Mouse (Mus musculus) MEL (cell line): ENCODE measurements around the gene Rnf157. TPM values are rescaled to one million over a fixed set of nuclear protein-coding genes. Genes with fewer than 3 reads are reported as not detected.
A peak's percentile ranks its signal among the peaks of the same experiment; 100 is the strongest.

Source experiments
- DNase-seq: peaks from one replicate; pipeline ENCODE4 v3.0.0; 2011; ENCODE audit warnings: low read depth, low spot score
- H3K27ac ChIP-seq: 2 replicates; pipeline ENCODE4 v1.5.1; 2012; ENCODE audit warnings: low read depth, mild to moderate bottlenecking, control low read depth, low read length, moderate library complexity; ENCODE audit not compliant: control insufficient read depth
- H3K27me3 ChIP-seq, 2 experiments: fragments of 150-350 bp in 1 of 2; sonication (generic) in 1 of 2; 2 replicates each; pipeline ENCODE4 v1.6.1; 2012; ENCODE audit warnings: low read length in 2 of 2, mild to moderate bottlenecking in 2 of 2, improper control_type of control experiment in 1 of 2, moderate library complexity in 1 of 2; ENCODE audit not compliant: insufficient read depth in 2 of 2, control insufficient read depth in 1 of 2
- H3K36me3 ChIP-seq, 2 experiments: 2 replicates each; pipeline ENCODE4 v1.6.1; 2012 to 2014; ENCODE audit warnings: low read length in 2 of 2, improper control_type of control experiment in 1 of 2, inconsistent platforms in 1 of 2, mild to moderate bottlenecking in 1 of 2; ENCODE audit not compliant: insufficient read depth in 2 of 2, control insufficient read depth in 1 of 2
- H3K4me1 ChIP-seq, 2 experiments: fragments of 150-350 bp in 1 of 2; sonication (generic) in 1 of 2; 2 replicates each; pipeline ENCODE4 v1.6.1; 2012; ENCODE audit warnings: low read length in 2 of 2, improper control_type of control experiment in 1 of 2, mild to moderate bottlenecking in 1 of 2; ENCODE audit not compliant: insufficient read depth in 2 of 2, control insufficient read depth in 1 of 2
- H3K4me3 ChIP-seq, 2 experiments: fragments of 150-350 bp in 1 of 2; sonication (generic) in 1 of 2; 2 replicates each; pipeline ENCODE4 v1.5.1; 2012; ENCODE audit warnings: low read depth in 2 of 2, low read length in 2 of 2, mild to moderate bottlenecking in 2 of 2, moderate library complexity in 2 of 2, control low read depth in 1 of 2, improper control_type of control experiment in 1 of 2; ENCODE audit not compliant: control insufficient read depth in 1 of 2, insufficient read depth in 1 of 2
- H3K79me2 ChIP-seq: 2 replicates; pipeline ENCODE4 v1.6.1; 2012; ENCODE audit warnings: mild to moderate bottlenecking, low read length, moderate library complexity; ENCODE audit not compliant: control insufficient read depth, poor library complexity, insufficient read depth
- H3K9ac ChIP-seq: 2 replicates; pipeline ENCODE4 v1.6.1; 2012; ENCODE audit warnings: low read depth, mild to moderate bottlenecking, control low read depth, low read length, moderate library complexity; ENCODE audit not compliant: control insufficient read depth, poor library complexity, severe bottlenecking
- H3K9me3 ChIP-seq: fragments of 150-350 bp; sonication (generic); replicated peaks from 2 replicates; pipeline ENCODE4 v1.6.1; 2012; ENCODE audit warnings: mild to moderate bottlenecking, low read length, improper control_type of control experiment, moderate library complexity; ENCODE audit not compliant: insufficient read depth
- BHLHE40 ChIP-seq: IDR thresholded peaks from 2 replicates; pipeline ENCODE4 v1.6.1; 2012; ENCODE audit warnings: low read depth, mild to moderate bottlenecking, inconsistent platforms, low read length, improper control_type of control experiment, borderline replicate concordance
- CTCF ChIP-seq, 3 experiments: IDR thresholded peaks in 2 of 3; conservative IDR thresholded peaks in 1 of 3; 2 replicates each; pipeline ENCODE4 v1.5.1; 2011 to 2012; ENCODE audit warnings: low read length in 3 of 3, low read depth in 2 of 3, mild to moderate bottlenecking in 2 of 3, improper control_type of control experiment in 1 of 3, inconsistent platforms in 1 of 3, mixed read lengths in 1 of 3, moderate library complexity in 1 of 3; ENCODE audit not compliant: control insufficient read depth in 1 of 3, insufficient read depth in 1 of 3, poor library complexity in 1 of 3, severe bottlenecking in 1 of 3
- ETS1 ChIP-seq: IDR thresholded peaks from 2 replicates; pipeline ENCODE4 v1.6.1; 2012; ENCODE audit warnings: low read depth, mild to moderate bottlenecking, inconsistent platforms, low read length, improper control_type of control experiment, moderate library complexity
- GABPA ChIP-seq: IDR thresholded peaks from 2 replicates; pipeline ENCODE4 v1.6.1; 2012; ENCODE audit warnings: low read depth, mild to moderate bottlenecking, inconsistent platforms, low read length, improper control_type of control experiment, moderate library complexity
- KAT2A ChIP-seq: conservative IDR thresholded peaks from 2 replicates; pipeline ENCODE4 v1.6.1; 2012; ENCODE audit warnings: low read depth, low read length, improper control_type of control experiment, inconsistent platforms
- MAZ ChIP-seq: IDR thresholded peaks from 2 replicates; pipeline ENCODE4 v1.6.1; 2012; ENCODE audit warnings: low read depth, mild to moderate bottlenecking, inconsistent platforms, low read length, improper control_type of control experiment
- MEF2A ChIP-seq: IDR thresholded peaks from 2 replicates; pipeline ENCODE4 v1.6.1; 2014; ENCODE audit warnings: low read depth, mild to moderate bottlenecking, inconsistent platforms, low read length, improper control_type of control experiment; ENCODE audit not compliant: poor library complexity, insufficient replicate concordance, severe bottlenecking; ENCODE audit errors: extremely low read depth
- MXI1 ChIP-seq: IDR thresholded peaks from 2 replicates; pipeline ENCODE4 v1.6.1; 2011; ENCODE audit warnings: mild to moderate bottlenecking, low read depth, low read length, improper control_type of control experiment
- MYB ChIP-seq: IDR thresholded peaks from 2 replicates; pipeline ENCODE4 v1.6.1; 2011; ENCODE audit warnings: mild to moderate bottlenecking, low read depth, low read length, improper control_type of control experiment
- MYC ChIP-seq: IDR thresholded peaks from 2 replicates; pipeline ENCODE4 v1.6.1; 2011; ENCODE audit warnings: low read depth, mild to moderate bottlenecking, low read length, improper control_type of control experiment, moderate library complexity
- NRF1 ChIP-seq: IDR thresholded peaks from 2 replicates; pipeline ENCODE4 v1.6.1; 2014; ENCODE audit warnings: low read depth, mild to moderate bottlenecking, inconsistent platforms, low read length, improper control_type of control experiment, moderate library complexity; ENCODE audit not compliant: poor library complexity, insufficient read depth, severe bottlenecking
- POLR2AphosphoS2 ChIP-seq: IDR thresholded peaks from 2 replicates; pipeline ENCODE4 v1.6.1; 2011; ENCODE audit warnings: low read length, improper control_type of control experiment
- RAD21 ChIP-seq: IDR thresholded peaks from 2 replicates; pipeline ENCODE4 v1.6.1; 2011; ENCODE audit warnings: mild to moderate bottlenecking, low read depth, low read length, improper control_type of control experiment
- RCOR1 ChIP-seq: IDR thresholded peaks from 2 replicates; pipeline ENCODE4 v1.6.1; 2012; ENCODE audit warnings: low read depth, mild to moderate bottlenecking, inconsistent platforms, low read length, improper control_type of control experiment
- SMC3 ChIP-seq: IDR thresholded peaks from 2 replicates; pipeline ENCODE4 v1.6.1; 2011; ENCODE audit warnings: low read depth, low read length, improper control_type of control experiment
- TBP ChIP-seq: IDR thresholded peaks from 2 replicates; pipeline ENCODE4 v1.8.0; 2011; ENCODE audit warnings: low read depth, low read length, improper control_type of control experiment
- TCF12 ChIP-seq: IDR thresholded peaks from 2 replicates; pipeline ENCODE4 v1.6.1; 2014; ENCODE audit warnings: low read depth, mild to moderate bottlenecking, inconsistent platforms, low read length, improper control_type of control experiment, moderate library complexity
- USF2 ChIP-seq, 2 experiments: IDR thresholded peaks; 2 replicates each; pipeline ENCODE4 v1.6.1; 2011 to 2012; ENCODE audit warnings: improper control_type of control experiment in 2 of 2, low read length in 2 of 2, borderline replicate concordance in 1 of 2, inconsistent platforms in 1 of 2, low read depth in 1 of 2, mild to moderate bottlenecking in 1 of 2; ENCODE audit not compliant: insufficient read depth in 1 of 2
- ZC3H11A ChIP-seq: IDR thresholded peaks from 2 replicates; pipeline ENCODE4 v1.6.1; 2012; ENCODE audit warnings: low read depth, mild to moderate bottlenecking, inconsistent platforms, low read length, improper control_type of control experiment
- ZMIZ1 ChIP-seq: IDR thresholded peaks from 2 replicates; pipeline ENCODE4 v1.6.1; 2012; ENCODE audit warnings: low read depth, mild to moderate bottlenecking, inconsistent platforms, low read length, improper control_type of control experiment, moderate library complexity
- ZNF384 ChIP-seq: IDR thresholded peaks from 2 replicates; pipeline ENCODE4 v1.6.1; 2012; ENCODE audit warnings: low read depth, mild to moderate bottlenecking, inconsistent platforms, low read length, improper control_type of control experiment
- polyA plus RNA-seq, 2 experiments: library from polyadenylated mRNA; stranded (reverse) in 1 of 2; unstranded in 1 of 2; fragments of >175 nt in 1 of 2; fragments of >200 nt in 1 of 2; gene quantifications; 2 replicates each; pipeline versions ENCODE4 v1.2.1 to v1.2.4; 2012; ENCODE audit warnings: low replicate concordance in 2 of 2, low read depth in 1 of 2; ENCODE audit not compliant: insufficient read length in 2 of 2, insufficient read depth in 1 of 2, missing spikeins in 1 of 2
- total RNA-seq: library from RNA; depleted of rRNA; stranded (reverse); fragments of 300-350 nt; gene quantifications from 2 replicates; pipeline ENCODE4 v1.2.3, GENCODE M21; 2012

Rnf157 gene
- total and polyA plus RNA-seq, 3 experiments = 7.5 to 10.9 TPM; not detected in 1

GRCm38 (mm10) chr11:116351294-116351693 is 61.5 kb downstream of the Rnf157 start:
- Histone ChIP-seq H3K4me1 (no peaks in the 10 kb centered on the region), H3K9ac (no peak overlapping the region), H3K4me3 (no peak overlapping the region), H3K27ac (no peak overlapping the region), H3K79me2 (no peaks in the 10 kb centered on the region)
- TF ChIP-seq NRF1 (no peak), CTCF (IDR thresholded peaks at IDR 0.05 in 2 of 3, conservative IDR thresholded peaks at IDR 0.05 in 1 of 3; ENCODE audit: control insufficient read depth in 1 of 3, insufficient read depth in 1 of 3, low read depth in 2 of 3, low read length in 3 of 3, poor library complexity in 1 of 3, severe bottlenecking in 1 of 3) (peak in 2 of 3 experiments; percentile 32 to 41; a peak in 4 of 6 replicates), MXI1 (no peak), ZNF384 (no peak), MEF2A (no peak), MYC (no peak), TCF12 (no peak), USF2 (IDR thresholded peaks at IDR 0.05; ENCODE audit: borderline replicate concordance in 1 of 2, insufficient read depth in 1 of 2, low read depth in 1 of 2, low read length in 2 of 2) (no peak), ZC3H11A (no peak; the same call in 1 of the 2 replicates), RAD21 (peak; percentile 13), POLR2AphosphoS2 (no peak), ETS1 (no peak), SMC3 (peak; percentile 46), GABPA (no peak), MYB (no peak), ZMIZ1 (no peak)
- TF ChIP-seq, all 39 proteins: peak for 3
- no peaks in the 10 kb centered on the region for H3K36me3 ChIP-seq
- no peaks in the 10 kb centered on the region for H3K27me3 ChIP-seq
- DNase-seq = no peak
- H3K9me3 ChIP-seq = no peaks in the 10 kb centered on the region

- Histone ChIP-seq H3K4me1 (no peaks in the 10 kb centered on the region), H3K36me3 (no peaks in the 10 kb centered on the region), H3K79me2 (no peaks in the 10 kb centered on the region), H3K9me3 (no peaks in the 10 kb centered on the region), H3K27me3 (no peaks in the 10 kb centered on the region), H3K9ac (no peak overlapping the region), H3K27ac (no peak overlapping the region), H3K4me3 (no peak overlapping the region)
- DNase-seq = no peak
- no peak for TF ChIP-seq ZMIZ1
- TF ChIP-seq TBP = no peak
- no peak for TF ChIP-seq KAT2A
- no peak for TF ChIP-seq BHLHE40
- no peak for TF ChIP-seq POLR2AphosphoS2
- TF ChIP-seq GABPA = no peak
- no peak for TF ChIP-seq MAZ
- no peak for TF ChIP-seq RCOR1
- no peak for TF ChIP-seq NRF1
- TF ChIP-seq SMC3 = no peak
Measured at GRCm38 (mm10) chr11:116347955-116348354, 64.9 kb downstream of the Rnf157 start.
